Mouse (Mus musculus) C2C12 (cell line): ENCODE data around the gene Mrps15. TPM values are rescaled to one million over a fixed set of nuclear protein-coding genes. Genes with fewer than 3 reads are reported as not detected.
A peak's percentile ranks its signal among the peaks of the same experiment; 100 is the strongest.
"Not testable (repeated sequence)": the region's sequence is repeated elsewhere in the genome, so short reads cannot be mapped to it uniquely, and the experiment has no call there.

ENCODE experiments used
- H3K27me3 ChIP-seq: one replicate; pipeline ENCODE4 v1.6.1; 2011; ENCODE audit not compliant: control insufficient read depth, insufficient read depth, insufficient read length
- H3K36me3 ChIP-seq: one replicate; pipeline ENCODE4 v1.6.1; 2011; ENCODE audit not compliant: control insufficient read depth, insufficient read depth
- H3K4me3 ChIP-seq: one replicate; pipeline ENCODE4 v1.5.1; 2011; ENCODE audit warnings: mild to moderate bottlenecking, control low read depth; ENCODE audit not compliant: poor library complexity, insufficient read depth, severe bottlenecking
- H3K79me2 ChIP-seq: one replicate; pipeline ENCODE4 v1.6.1; 2011; ENCODE audit not compliant: control insufficient read depth, insufficient read depth
- H3K79me3 ChIP-seq: one replicate; pipeline ENCODE4 v1.6.1; 2011; ENCODE audit warnings: low read depth, control low read depth
- H3ac ChIP-seq: one replicate; pipeline ENCODE3; 2011; ENCODE audit warnings: low read depth; ENCODE audit not compliant: control insufficient read depth, insufficient read length
- CEBPB ChIP-seq: IDR thresholded peaks from one replicate; pipeline ENCODE4 v1.6.1; 2011; ENCODE audit warnings: low read depth, mild to moderate bottlenecking, control low read depth, moderate library complexity
- CTCF ChIP-seq: IDR thresholded peaks from one replicate; pipeline ENCODE4 v1.5.1; 2011; ENCODE audit not compliant: control insufficient read depth, insufficient read depth, insufficient read length
- FOSL1 ChIP-seq: IDR thresholded peaks from one replicate; pipeline ENCODE4 v1.8.0; 2011; ENCODE audit warnings: mild to moderate bottlenecking, low read length; ENCODE audit not compliant: poor library complexity, insufficient read depth, severe bottlenecking
- MAX ChIP-seq: IDR thresholded peaks from one replicate; pipeline ENCODE4 v1.6.1; 2011; ENCODE audit warnings: mild to moderate bottlenecking, control low read depth
- MYOD1 ChIP-seq: IDR thresholded peaks from one replicate; pipeline ENCODE4 v1.6.1; 2011; ENCODE audit warnings: low read depth; ENCODE audit not compliant: control insufficient read depth, insufficient read length
- MYOG ChIP-seq: IDR thresholded peaks from one replicate; pipeline ENCODE4 v1.6.1; 2011; ENCODE audit not compliant: control insufficient read depth, insufficient read length; ENCODE audit errors: extremely low read depth
- USF1 ChIP-seq: IDR thresholded peaks from one replicate; pipeline ENCODE4 v1.6.1; 2011; ENCODE audit warnings: low read depth, mild to moderate bottlenecking, control low read depth, moderate library complexity
- polyA plus RNA-seq: library from polyadenylated mRNA; unstranded; fragments of >200 nt; fragmentation: generic; extraction: Trizol; gene quantifications from one replicate; pipeline ENCODE4 v1.2.1, GENCODE M21; 2012; ENCODE audit warnings: missing spikeins

Gene Mrps15
- polyA plus RNA-seq, 1 experiment: 82.9 TPM

GRCm38 (mm10) chr4:126084382-126084781 lies 37.7 kb downstream of the Mrps15 start:
- H3K79me2 ChIP-seq: no peaks in the 10 kb centered on the region
- no peaks in the 10 kb centered on the region for H3K27me3 ChIP-seq
- H3K79me3 ChIP-seq: no peaks in the 10 kb centered on the region
- no peak overlapping the region for H3ac ChIP-seq
- TF ChIP-seq MYOD1 (no peak), CEBPB (no peak), FOSL1 (no peak), MAX (no peak), CTCF (no peak), USF1 (no peak), MYOG (no peak)
- H3K36me3 ChIP-seq: no peaks in the 10 kb centered on the region
- H3K4me3 ChIP-seq: no peak overlapping the region

GRCm38 (mm10) chr4:126085996-126086576 lies 39.4 kb downstream of the Mrps15 start:
- H3ac ChIP-seq: peak overlapping the region; percentile 8
- H3K4me3 ChIP-seq: no peak overlapping the region
- H3K36me3 ChIP-seq: no peaks in the 10 kb centered on the region
- H3K79me2 ChIP-seq: no peaks in the 10 kb centered on the region
- TF ChIP-seq MAX: no peak
- peak; percentile 83 for TF ChIP-seq CTCF
- H3K27me3 ChIP-seq: no peaks in the 10 kb centered on the region
- no peaks in the 10 kb centered on the region for H3K79me3 ChIP-seq

DNA sequence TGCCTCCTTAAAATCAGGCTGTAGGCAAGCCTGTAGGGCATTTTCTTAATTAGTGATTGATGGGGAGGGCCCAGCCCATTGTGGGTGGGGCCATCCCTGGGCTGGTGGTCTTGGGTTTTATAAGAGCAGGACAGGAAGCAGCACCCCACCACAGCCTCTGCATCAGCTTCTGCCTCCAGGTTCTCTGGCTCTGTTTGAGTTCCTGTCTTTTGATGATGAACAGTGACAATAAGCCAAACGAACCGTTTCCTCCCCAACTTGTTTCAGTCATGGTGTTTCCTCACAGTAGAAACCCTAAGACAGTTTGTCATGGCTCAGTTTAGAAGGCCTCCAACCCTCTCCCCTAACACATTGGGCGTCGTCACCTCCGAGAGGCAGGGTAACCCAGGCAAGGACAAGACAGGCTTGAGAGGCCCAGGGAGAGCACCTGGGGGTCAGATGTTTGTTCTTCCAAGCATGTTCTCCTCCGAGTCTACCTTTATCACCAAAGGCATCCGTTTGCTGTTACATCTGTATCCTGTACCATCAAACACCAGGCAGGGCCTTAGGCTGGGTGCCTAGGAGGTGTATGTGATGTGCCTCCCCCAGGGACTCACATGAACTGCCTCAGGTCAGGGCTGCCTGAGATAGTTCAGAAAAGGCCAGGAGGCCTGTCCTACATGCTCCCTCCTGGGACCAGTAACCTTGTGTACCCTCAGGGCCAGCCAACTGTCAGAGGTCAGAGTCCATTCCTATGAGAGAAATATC lies 43.5 kb downstream of the Mrps15 start:
- Histone ChIP-seq H3K27me3 (no peaks in the 10 kb centered on the region), H3K79me3 (no peaks in the 10 kb centered on the region), H3ac (no peak overlapping the region), H3K79me2 (no peaks in the 10 kb centered on the region), H3K36me3 (no peaks in the 10 kb centered on the region), H3K4me3 (no peak overlapping the region)
- no peak for TF ChIP-seq USF1
- TF ChIP-seq MYOD1: no peak
- TF ChIP-seq FOSL1: no peak
- TF ChIP-seq MAX: no peak
- TF ChIP-seq CEBPB: no peak
- no peak for TF ChIP-seq MYOG
- no peak for TF ChIP-seq CTCF

GRCm38 (mm10) chr4:126090848-126091124 lies 44.1 kb downstream of the Mrps15 start:
- Histone ChIP-seq H3K79me3 (no peaks in the 10 kb centered on the region), H3K79me2 (no peaks in the 10 kb centered on the region), H3K36me3 (no peaks in the 10 kb centered on the region), H3ac (no peak overlapping the region), H3K27me3 (no peaks in the 10 kb centered on the region), H3K4me3 (no peak overlapping the region)
- TF ChIP-seq MYOG (no peak), FOSL1 (no peak), MAX (no peak), USF1 (no peak), CTCF (no peak)

DNA sequence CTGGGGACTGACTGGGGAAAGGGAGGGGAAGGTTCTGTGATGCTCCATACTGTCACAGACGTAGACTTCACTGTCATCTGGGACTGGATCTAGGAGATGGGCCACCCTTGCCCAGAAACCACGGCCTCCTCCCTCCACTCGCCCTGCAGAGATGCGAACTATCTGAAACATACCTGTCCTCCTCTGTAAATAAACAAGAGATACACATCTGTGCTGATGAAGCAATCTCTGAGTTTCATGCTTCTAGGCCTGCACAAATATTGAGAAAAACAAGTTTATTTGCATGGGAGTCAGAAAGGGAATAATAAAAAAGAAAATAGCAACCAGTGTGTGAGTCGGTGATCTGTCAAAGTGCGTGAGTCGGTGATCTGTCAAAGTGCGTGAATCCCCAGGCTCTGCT lies 45.1 kb downstream of the Mrps15 start:
- H3K27me3 ChIP-seq: no peaks in the 10 kb centered on the region
- no peaks in the 10 kb centered on the region for H3K36me3 ChIP-seq
- H3K79me3 ChIP-seq: no peaks in the 10 kb centered on the region
- H3K79me2 ChIP-seq: peaks cover 3% of the 10 kb centered on the region
- H3ac ChIP-seq: no peak overlapping the region
- H3K4me3 ChIP-seq: no peak overlapping the region
- TF ChIP-seq CEBPB (no peak), MYOG (no peak), FOSL1 (no peak), MYOD1 (no peak), MAX (no peak), CTCF (no peak), USF1 (no peak)

DNA sequence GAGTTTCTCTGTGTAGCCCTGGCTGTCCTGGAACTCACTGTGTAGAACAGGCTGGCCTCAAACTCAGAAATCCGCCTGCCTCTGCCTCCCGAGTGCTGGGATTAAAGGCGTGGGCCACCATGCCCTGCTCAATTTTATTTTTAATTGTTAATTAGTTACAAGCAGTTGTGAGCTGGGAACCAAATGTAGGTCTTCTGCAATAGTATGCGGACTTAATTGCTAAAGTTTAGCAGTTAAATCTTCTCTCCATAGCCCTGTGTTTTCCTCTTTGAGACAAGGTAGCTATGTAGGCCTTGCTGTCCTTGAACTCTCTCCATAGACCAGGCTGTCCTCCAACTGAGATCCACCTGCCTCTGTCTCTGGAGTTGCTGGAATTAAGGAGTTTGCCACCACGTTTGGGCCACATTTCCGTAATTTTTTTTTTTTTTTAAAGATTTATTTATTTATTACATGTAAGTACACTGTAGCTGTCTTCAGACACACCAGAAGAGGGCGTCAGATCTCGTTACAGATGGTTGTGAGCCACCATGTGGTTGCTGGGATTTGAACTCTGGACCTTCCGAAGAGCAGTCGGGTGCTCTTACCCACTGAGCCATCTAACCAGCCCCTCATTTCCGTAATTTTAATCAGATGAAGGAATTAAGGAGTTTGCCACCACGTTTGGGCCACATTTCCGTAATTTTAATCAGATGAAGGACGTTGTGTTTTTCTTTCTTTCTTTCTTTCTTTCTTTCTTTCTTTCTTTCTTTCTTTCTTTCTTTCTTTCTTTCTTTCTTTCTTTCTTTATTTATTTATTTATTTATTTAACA lies 49.1 kb downstream of the Mrps15 start:
- H3K4me3 ChIP-seq, H3K27me3 ChIP-seq, H3ac ChIP-seq: not testable (repeated sequence)
- Histone ChIP-seq H3K79me2 (peaks cover 37% of the 10 kb centered on the region), H3K79me3 (peaks cover 14% of the 10 kb centered on the region), H3K36me3 (peaks cover 17% of the 10 kb centered on the region)
